In genomic region chr2:162999744-163000143, GRCm38 (mm10) we compare ENCODE assay signal across 9 mouse cellular contexts. TPM values are rescaled to one million over a fixed set of nuclear protein-coding genes. Genes with fewer than 3 reads are reported as not detected.
DNase-seq lines count a peak whose midpoint lies in the region; ATAC-seq and TF ChIP-seq lines count a peak whose summit lies in the region.
"Had no signal": no experiment of that assay in that cellular context is flagged by ENCODE, and none has a peak within 500 bp of the region (broad histone marks: within the 10 kb centered on the region; RNA-seq: fewer than 3 reads in every experiment).

No protein-coding gene starts in this region.

- no peak overlapping the region for H3K9ac ChIP-seq in limb, embryonic 11.5 days (ENCODE audit: low read length)

- H3K27me3 ChIP-seq in heart, embryonic 10.5 days (ENCODE audit: insufficient read depth, poor library complexity, severe bottlenecking) = peaks cover 28% of the 10 kb centered on the region
- no peaks in the 10 kb centered on the region for H3K27me3 ChIP-seq in testis, adult 2 months (ENCODE audit: control insufficient read depth, insufficient read depth, low read length)
- H3K27me3 ChIP-seq in limb, embryonic 11.5 days (ENCODE audit: control insufficient read depth, insufficient read depth, low read length) = no peaks in the 10 kb centered on the region

- no peaks in the 10 kb centered on the region for H3K36me3 ChIP-seq in heart, embryonic 10.5 days
- H3K36me3 ChIP-seq in testis, adult 2 months (ENCODE audit: control insufficient read depth, insufficient read depth, low read length) = no peaks in the 10 kb centered on the region
- H3K36me3 ChIP-seq in limb, embryonic 11.5 days (ENCODE audit: control insufficient read depth, insufficient read depth, low read length) = no peaks in the 10 kb centered on the region

- DNase-seq in heart, postnatal 10 days = peak; percentile 18 to 56
- DNase-seq in heart, embryonic 10.5 days (ENCODE audit: low spot score) = no peak
- no peak for DNase-seq in testis, postnatal 14 days (ENCODE audit: low spot score)
- DNase-seq in brain, adult 2 months (ENCODE audit: low read depth, low spot score) = peak; percentile 53
- peak; percentile 51 for DNase-seq in limb, embryonic 11.5 days (ENCODE audit: low spot score)
- DNase-seq in thymus, postnatal 14 days = peak; percentile 55
- no peak for DNase-seq in urinary bladder, adult 2 months (ENCODE audit: low spot score)

- H3K4me3 ChIP-seq in heart, embryonic 10.5 days = no peak overlapping the region
- H3K4me3 ChIP-seq in testis, adult 2 months (ENCODE audit: control insufficient read depth, low read depth, low read length) = no peak overlapping the region
- no peak overlapping the region for H3K4me3 ChIP-seq in limb, embryonic 11.5 days (ENCODE audit: low read depth, low read length)
- H3K4me3 ChIP-seq: erythroblast, embryonic 14.5 days had no signal

- no peak overlapping the region for H3K4me2 ChIP-seq in limb, embryonic 11.5 days (ENCODE audit: low read depth, severe bottlenecking)

- 39% methylated on average over 3 of the region's 3 CpGs for WGBS in heart, embryonic 10.5 days
- 33% methylated on average over 3 of the region's 3 CpGs for WGBS in limb, embryonic 11.5 days

- intact Hi-C loops in heart, postnatal 10 days (cut with DNase I) = loop anchor here (1.0 to 2.0 kb wide), 2 partner anchors 31 to 77 kb away; no protein-coding TSS in a partner anchor

- H3K27ac ChIP-seq in heart, embryonic 10.5 days = no peak overlapping the region
- no peak overlapping the region for H3K27ac ChIP-seq in testis, adult 2 months (ENCODE audit: control insufficient read depth, insufficient read depth, low read depth, low read length)
- no peak overlapping the region for H3K27ac ChIP-seq in limb, embryonic 11.5 days (replicated peaks; ENCODE audit: low read depth, low read length)

- peaks cover 6% of the 10 kb centered on the region for H3K4me1 ChIP-seq in heart, embryonic 10.5 days
- peaks cover 8% of the 10 kb centered on the region for H3K4me1 ChIP-seq in testis, adult 2 months (ENCODE audit: control insufficient read depth, insufficient read depth, low read length)
- H3K4me1 ChIP-seq in limb, embryonic 11.5 days (ENCODE audit: control insufficient read depth, insufficient read depth, low read length) = no peaks in the 10 kb centered on the region

- ATAC-seq in limb, embryonic 11.5 days (ENCODE audit: insufficient number of reproducible peaks, low FRiP score, low TSS enrichment, low read depth) = no peak

- no peaks in the 10 kb centered on the region for H3K9me3 ChIP-seq in heart, embryonic 10.5 days
- H3K9me3 ChIP-seq in limb, embryonic 11.5 days (ENCODE audit: control insufficient read depth, low read length) = no peaks in the 10 kb centered on the region

- no peak for TF ChIP-seq POLR2A in testis, adult 2 months (IDR thresholded peaks at IDR 0.05; ENCODE audit: control insufficient read depth, low read depth, low read length)

- peak; percentile 36; the same call in 1 of the 2 replicates for TF ChIP-seq CTCF in testis, adult 2 months (IDR thresholded peaks at IDR 0.05; ENCODE audit: control insufficient read depth, insufficient read depth, insufficient replicate concordance, low read depth, low read length)

RNA-seq across cellular contexts. Expression of gene Sgk2, which starts 12.6 kb away (rescaled TPM):
- under 1 TPM; 0.12 to 0.43 TPM for total RNA-seq in heart, postnatal 10 days (2021)
- 0.28 TPM in 1 of 2 replicates, not detected in the other for polyA plus RNA-seq in heart, embryonic 10.5 days (2016; fragmentation: Nextera tagmentation; extraction: Ambion mirVana)
- 0.26 and 0.58 TPM in 2 replicates for polyA plus RNA-seq in testis, adult 2 months (2012; rRNA removed)
- polyA plus RNA-seq in limb, embryonic 11.5 days (2014; fragmentation: Nextera tagmentation; extraction: Ambion mirVana) = not detected in 2 replicates
- 0.25 and 0.32 TPM in 2 replicates for polyA plus RNA-seq in urinary bladder, adult 2 months (2012; rRNA removed)
- polyA plus RNA-seq: erythroblast, embryonic 14.5 days had no signal

RNA-seq across cellular contexts. Expression of gene Ift52, which starts 17.4 kb away (rescaled TPM):
- 10 to 100 TPM; 25.6 to 27.1 TPM for total RNA-seq in heart, postnatal 10 days (2021)
- 40.6 and 45.6 TPM in 2 replicates for polyA plus RNA-seq in heart, embryonic 10.5 days (2016; fragmentation: Nextera tagmentation; extraction: Ambion mirVana)
- 37.4 and 41.0 TPM in 2 replicates for polyA plus RNA-seq in testis, adult 2 months (2012; rRNA removed)
- polyA plus RNA-seq in limb, embryonic 11.5 days (2014; fragmentation: Nextera tagmentation; extraction: Ambion mirVana) = 52.5 and 55.8 TPM in 2 replicates
- polyA plus RNA-seq in urinary bladder, adult 2 months (2012; rRNA removed) = 41.2 and 45.7 TPM in 2 replicates

RNA-seq across cellular contexts. Expression of gene Mybl2, which starts 54.7 kb away (rescaled TPM):
- total RNA-seq in heart, postnatal 10 days (2021) = 1 to 10 TPM; 4.6 to 5.4 TPM
- polyA plus RNA-seq in heart, embryonic 10.5 days (2016; fragmentation: Nextera tagmentation; extraction: Ambion mirVana) = 30.2 and 38.2 TPM in 2 replicates
- 14.2 and 18.5 TPM in 2 replicates for polyA plus RNA-seq in testis, adult 2 months (2012; rRNA removed)
- polyA plus RNA-seq in limb, embryonic 11.5 days (2014; fragmentation: Nextera tagmentation; extraction: Ambion mirVana) = 32.7 and 36.0 TPM in 2 replicates
- polyA plus RNA-seq in urinary bladder, adult 2 months (2012; rRNA removed) = 2.5 and 3.2 TPM in 2 replicates

RNA-seq across cellular contexts. Expression of gene L3mbtl1, which starts 56.5 kb away (rescaled TPM):
- not detected for total RNA-seq in heart, postnatal 10 days (2021)
- polyA plus RNA-seq in heart, embryonic 10.5 days (2016; fragmentation: Nextera tagmentation; extraction: Ambion mirVana) = 0.07 and 0.15 TPM in 2 replicates
- polyA plus RNA-seq in testis, adult 2 months (2012; rRNA removed) = 3.1 and 4.1 TPM in 2 replicates
- 0.04 and 0.17 TPM in 2 replicates for polyA plus RNA-seq in limb, embryonic 11.5 days (2014; fragmentation: Nextera tagmentation; extraction: Ambion mirVana)
- 0.37 and 0.54 TPM in 2 replicates for polyA plus RNA-seq in urinary bladder, adult 2 months (2012; rRNA removed)
- polyA plus RNA-seq: erythroblast, embryonic 14.5 days had no signal

Comparison
In these comparisons a context has a peak if more than half of its experiments do, and no peak if none do; other contexts are left out.
1. DNase-seq: peak in heart, postnatal 10 days (2 of 2), brain, adult 2 months (single experiment), limb, embryonic 11.5 days (single experiment) and thymus, postnatal 14 days (single experiment); none in heart, embryonic 10.5 days (single experiment), testis, postnatal 14 days (single experiment) and urinary bladder, adult 2 months (single experiment).